Mouse (Mus musculus): ENCODE data around the gene Lgals3.

Lgals3 gene

GRCm38 (mm10) chr14:47419034-47419625 is 51.6 kb downstream of the Lgals3 start:
- ATAC-seq (ENCODE audit: insufficient number of reproducible peaks, low FRiP score, low TSS enrichment): no peak

GRCm38 (mm10) chr14:47419723-47420276 is 52.2 kb downstream of the Lgals3 start:
- ATAC-seq (ENCODE audit: insufficient number of reproducible peaks, low FRiP score, low TSS enrichment): no peak

- ATAC-seq (ENCODE audit: insufficient number of reproducible peaks, low FRiP score, low TSS enrichment): no peak
These were observed 54.1 kb downstream of the Lgals3 start for GRCm38 (mm10) chr14:47421606-47422005.

- no peak for ATAC-seq (ENCODE audit: insufficient number of reproducible peaks, low FRiP score, low TSS enrichment)
These were observed 54.9 kb downstream of the Lgals3 start for GRCm38 (mm10) chr14:47422466-47422865.

GRCm38 (mm10) chr14:47432987-47433386 is 65.4 kb downstream of the Lgals3 start:
- no peak for ATAC-seq (ENCODE audit: insufficient number of reproducible peaks, low FRiP score, low TSS enrichment)
